Mouse (Mus musculus) kidney, adult 2 months (tissue): ENCODE measurements around the gene Acsm1.

ENCODE experiments used
- CTCF ChIP-seq: fragments of 200-500 bp; conservative IDR thresholded peaks from 2 replicates; pipeline ENCODE4 v1.5.1; 2011; ENCODE audit warnings: low read depth, mild to moderate bottlenecking, control low read depth, low read length, moderate library complexity, mixed read lengths; ENCODE audit not compliant: insufficient read depth, insufficient read length
- POLR2A ChIP-seq: fragments of 200-500 bp; IDR thresholded peaks from one replicate; pipeline ENCODE4 v1.6.1; 2011; ENCODE audit warnings: low read depth, low read length, control low read depth

GRCm38 (mm10) chr7:119667893-119668292 is 61.1 kb downstream of the Acsm1 start:
- TF ChIP-seq POLR2A (no peak), CTCF (no peak)
